Mouse (Mus musculus) G1E (cell line): ENCODE data around the gene Dazap2.

Experiments
- CTCF ChIP-seq: IDR thresholded peaks from 2 replicates; pipeline ENCODE4 v1.5.1; 2012; ENCODE audit warnings: low read depth, low read length, inconsistent platforms, mixed read lengths
- GATA1 ChIP-seq: IDR thresholded peaks from 2 replicates; pipeline ENCODE4 v1.6.1; 2012; ENCODE audit warnings: borderline replicate concordance, low read length, inconsistent platforms, mixed read lengths
- TAL1 ChIP-seq: conservative IDR thresholded peaks from 2 replicates; pipeline ENCODE4 v1.6.1; 2012; ENCODE audit warnings: low read depth, low read length, inconsistent platforms, mixed read lengths

DNA sequence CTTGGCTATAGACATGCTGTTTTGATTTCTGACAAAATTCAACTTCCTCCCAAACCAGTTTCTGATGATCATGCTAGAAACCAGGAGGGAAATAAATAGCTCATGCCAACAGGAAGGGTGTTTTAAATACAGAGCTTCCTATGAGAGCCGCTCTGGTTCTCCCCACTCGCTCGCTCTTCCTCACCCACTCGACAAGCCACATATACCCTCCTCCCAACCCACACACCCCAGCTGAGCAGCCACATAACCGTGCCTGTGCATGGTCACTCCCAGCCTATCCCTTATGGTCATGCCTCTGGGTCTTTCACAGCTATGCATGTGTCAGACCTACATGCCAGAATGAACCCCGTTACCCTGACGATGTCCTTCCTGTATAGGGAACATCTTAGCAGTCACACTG, 7.0 kb downstream of the Dazap2 start:
- no peak for TF ChIP-seq CTCF
- TF ChIP-seq TAL1: no peak
- no peak for TF ChIP-seq GATA1
